ENCODE assay signal across 23 mouse cellular contexts in the genomic region with DNA sequence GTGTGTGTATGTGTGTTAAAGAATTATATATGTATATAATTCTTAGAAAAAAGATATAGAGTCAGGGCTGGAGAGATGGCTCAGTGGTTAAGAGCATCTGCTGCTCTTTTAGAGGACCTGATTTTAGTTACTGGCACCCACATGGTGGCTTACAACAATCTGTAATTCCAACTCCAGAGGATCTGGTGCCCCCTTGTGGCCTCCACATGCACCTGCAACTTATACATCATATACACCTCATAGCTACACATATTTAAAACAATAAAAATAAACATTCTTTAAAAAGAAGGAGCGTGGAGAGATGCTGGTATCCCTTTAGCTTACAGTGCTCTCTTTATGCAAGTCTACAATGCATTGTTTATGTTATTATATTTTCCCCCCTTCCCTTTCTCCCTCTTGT. TPM values are rescaled to one million over a fixed set of nuclear protein-coding genes. Genes with fewer than 3 reads are reported as not detected.
DNase-seq lines count a peak whose midpoint lies in the region; ATAC-seq and TF ChIP-seq lines count a peak whose summit lies in the region.
"Had no signal": no experiment of that assay in that cellular context is flagged by ENCODE, and none has a peak within 500 bp of the region (broad histone marks: within the 10 kb centered on the region; RNA-seq: fewer than 3 reads in every experiment).

No protein-coding gene starts in this region.

- no peak overlapping the region for H3K4me3 ChIP-seq in kidney, postnatal 0 days (replicated peaks; ENCODE audit: low read depth, low read length)
- no peak overlapping the region for H3K4me3 ChIP-seq in kidney, embryonic 14.5 days (ENCODE audit: low read length)
- H3K4me3 ChIP-seq in lung, postnatal 0 days (ENCODE audit: low read depth, low read length) = no peak overlapping the region
- no peak overlapping the region for H3K4me3 ChIP-seq in forebrain, embryonic 14.5 days (ENCODE audit: low read depth, low read length)
- H3K4me3 ChIP-seq: forebrain, embryonic 10.5 days; heart, embryonic 15.5 days; hindbrain, embryonic 15.5 days; limb, embryonic 12.5 days; midbrain, embryonic 10.5 days had no signal

- H3K27ac ChIP-seq in kidney, postnatal 0 days = no peak overlapping the region
- H3K27ac ChIP-seq in kidney, embryonic 14.5 days (ENCODE audit: low read depth, low read length) = no peak overlapping the region
- no peak overlapping the region for H3K27ac ChIP-seq in lung, postnatal 0 days (ENCODE audit: low read length)
- no peak overlapping the region for H3K27ac ChIP-seq in forebrain, embryonic 14.5 days (ENCODE audit: low read depth, low read length)
- H3K27ac ChIP-seq: forebrain, embryonic 10.5 days; heart, embryonic 15.5 days; hindbrain, embryonic 15.5 days; limb, embryonic 12.5 days; macrophage; midbrain, embryonic 10.5 days had no signal

- no peaks in the 10 kb centered on the region for H3K27me3 ChIP-seq in kidney, postnatal 0 days (ENCODE audit: insufficient read depth, low read length)
- H3K27me3 ChIP-seq in kidney, embryonic 14.5 days (ENCODE audit: control insufficient read depth, insufficient read depth, low read length) = no peaks in the 10 kb centered on the region
- H3K27me3 ChIP-seq in lung, postnatal 0 days (replicated peaks; ENCODE audit: insufficient read depth, low read length) = no peaks in the 10 kb centered on the region
- H3K27me3 ChIP-seq in forebrain, embryonic 14.5 days (replicated peaks; ENCODE audit: control insufficient read depth, insufficient read depth, low read length) = no peaks in the 10 kb centered on the region
- H3K27me3 ChIP-seq: heart, embryonic 15.5 days; hindbrain, embryonic 15.5 days; limb, embryonic 12.5 days had no signal

- no peak overlapping the region for H3K4me2 ChIP-seq in kidney, postnatal 0 days (ENCODE audit: low read length)
- H3K4me2 ChIP-seq in kidney, embryonic 14.5 days (replicated peaks; ENCODE audit: low read depth, low read length) = no peak overlapping the region
- H3K4me2 ChIP-seq in lung, postnatal 0 days (replicated peaks; ENCODE audit: low read depth, low read length) = no peak overlapping the region
- H3K4me2 ChIP-seq in forebrain, embryonic 14.5 days (ENCODE audit: low read length) = no peak overlapping the region
- H3K4me2 ChIP-seq: heart, embryonic 15.5 days; hindbrain, embryonic 15.5 days; limb, embryonic 12.5 days had no signal

- peak; percentile 39; the same call in 1 of the 2 replicates for TF ChIP-seq CTCF in kidney, postnatal 0 days (IDR thresholded peaks at IDR 0.05; ENCODE audit: low read depth)
- TF ChIP-seq CTCF in lung, postnatal 0 days (IDR thresholded peaks at IDR 0.05) = peak; percentile 38

- H3K4me1 ChIP-seq in kidney, postnatal 0 days (replicated peaks; ENCODE audit: insufficient read depth, low read length) = no peaks in the 10 kb centered on the region
- H3K4me1 ChIP-seq in kidney, embryonic 14.5 days (ENCODE audit: control insufficient read depth, insufficient read depth, low read length) = no peaks in the 10 kb centered on the region
- no peaks in the 10 kb centered on the region for H3K4me1 ChIP-seq in lung, postnatal 0 days (ENCODE audit: insufficient read depth, low read depth, low read length)
- no peaks in the 10 kb centered on the region for H3K4me1 ChIP-seq in forebrain, embryonic 14.5 days (ENCODE audit: control insufficient read depth, insufficient read depth, low read length)
- H3K4me1 ChIP-seq: heart, embryonic 15.5 days; hindbrain, embryonic 15.5 days had no signal

- H3K9ac ChIP-seq in kidney, postnatal 0 days (ENCODE audit: low read depth, low read length) = no peak overlapping the region
- H3K9ac ChIP-seq in kidney, embryonic 14.5 days (ENCODE audit: low read depth, low read length) = no peak overlapping the region
- no peak overlapping the region for H3K9ac ChIP-seq in lung, postnatal 0 days (replicated peaks; ENCODE audit: low read depth)
- H3K9ac ChIP-seq in forebrain, embryonic 14.5 days (ENCODE audit: low read length) = no peak overlapping the region
- H3K9ac ChIP-seq: heart, embryonic 15.5 days; hindbrain, embryonic 15.5 days; limb, embryonic 12.5 days had no signal

- 97% methylated on average over 1 of the region's 1 CpGs for WGBS in kidney, postnatal 0 days
- 96% methylated on average over 1 of the region's 1 CpGs for WGBS in kidney, embryonic 14.5 days
- WGBS in lung, postnatal 0 days = 79% methylated on average over 1 of the region's 1 CpGs
- 93% methylated on average over 1 of the region's 1 CpGs for WGBS in forebrain, embryonic 14.5 days

- ATAC-seq in kidney, postnatal 0 days (replicated peaks; ENCODE audit: low FRiP score, low read depth) = no peak
- ATAC-seq in kidney, embryonic 14.5 days (ENCODE audit: low FRiP score, low TSS enrichment) = no peak
- no peak for ATAC-seq in lung, postnatal 0 days
- ATAC-seq in forebrain, embryonic 14.5 days = no peak

- no peaks in the 10 kb centered on the region for H3K36me3 ChIP-seq in kidney, postnatal 0 days (ENCODE audit: insufficient read depth, low read length)
- no peaks in the 10 kb centered on the region for H3K36me3 ChIP-seq in kidney, embryonic 14.5 days (ENCODE audit: control insufficient read depth, insufficient read depth, low read length)
- no peaks in the 10 kb centered on the region for H3K36me3 ChIP-seq in lung, postnatal 0 days (ENCODE audit: insufficient read depth, low read length)
- H3K36me3 ChIP-seq in forebrain, embryonic 14.5 days (ENCODE audit: control insufficient read depth, insufficient read depth, low read length) = no peaks in the 10 kb centered on the region
- H3K36me3 ChIP-seq: forebrain, embryonic 10.5 days; heart, embryonic 15.5 days; hindbrain, embryonic 15.5 days; limb, embryonic 12.5 days; midbrain, embryonic 10.5 days had no signal

- no peak for DNase-seq in kidney, postnatal 0 days (ENCODE audit: low spot score)
- no peak for DNase-seq in lung, postnatal 0 days (ENCODE audit: low spot score)
- DNase-seq in lung, postnatal 14 days = no peak
- DNase-seq in R1 (ENCODE audit: low read depth, low spot score) = peak; percentile 62
- no peak for DNase-seq in thymus, postnatal 0 days (ENCODE audit: low spot score)
- DNase-seq in forebrain, embryonic 14.5 days (ENCODE audit: low spot score) = no peak
- DNase-seq: adrenal gland, adult 8-10 months; cerebellum, adult 18-20 months; cerebellum, postnatal 36 days; gastrocnemius, postnatal 10 days; heart, postnatal 4 days; kidney, adult 11 months; kidney, postnatal 25 days; lung, adult 18-20 months; retina, postnatal 1 day; thymus, postnatal 25 days had no signal

- no peak for TF ChIP-seq EP300 in lung, postnatal 0 days (IDR thresholded peaks at IDR 0.05)

- no peaks in the 10 kb centered on the region for H3K9me3 ChIP-seq in kidney, postnatal 0 days (replicated peaks; ENCODE audit: low read length)
- H3K9me3 ChIP-seq in kidney, embryonic 14.5 days (ENCODE audit: control insufficient read depth, low read length) = peaks cover 4% of the 10 kb centered on the region; the same call in 1 of the 2 replicates
- H3K9me3 ChIP-seq in lung, postnatal 0 days (ENCODE audit: low read length) = no peaks in the 10 kb centered on the region
- no peaks in the 10 kb centered on the region for H3K9me3 ChIP-seq in forebrain, embryonic 14.5 days (replicated peaks; ENCODE audit: control insufficient read depth, low read length)
- H3K9me3 ChIP-seq: heart, embryonic 15.5 days; hindbrain, embryonic 15.5 days; limb, embryonic 12.5 days had no signal

RNA-seq across cellular contexts. Expression of gene Hsd17b14, which starts 10.2 kb away (rescaled TPM):
- 20.5 and 21.0 TPM in 2 replicates for polyA plus RNA-seq in kidney, postnatal 0 days (2015; fragmentation: Nextera tagmentation; extraction: Ambion mirVana)
- 12.8 and 13.5 TPM in 2 replicates for polyA plus RNA-seq in kidney, embryonic 14.5 days (2014; fragmentation: Nextera tagmentation; extraction: Ambion mirVana)
- polyA plus RNA-seq in lung, postnatal 0 days (2015; fragmentation: Nextera tagmentation; extraction: Ambion mirVana) = 0.95 and 1.4 TPM in 2 replicates
- polyA plus RNA-seq in thymus, postnatal 0 days (2015; fragmentation: Nextera tagmentation; extraction: Ambion mirVana) = 1.1 and 1.2 TPM in 2 replicates
- 0.17 and 0.22 TPM in 2 replicates for polyA plus RNA-seq in forebrain, embryonic 14.5 days (2014; fragmentation: Nextera tagmentation; extraction: Ambion mirVana)

RNA-seq across cellular contexts. Expression of gene Plekha4, which starts 18.4 kb away (rescaled TPM):
- polyA plus RNA-seq in kidney, postnatal 0 days (2015; fragmentation: Nextera tagmentation; extraction: Ambion mirVana) = 5.1 and 5.8 TPM in 2 replicates
- polyA plus RNA-seq in kidney, embryonic 14.5 days (2014; fragmentation: Nextera tagmentation; extraction: Ambion mirVana) = 4.7 and 5.1 TPM in 2 replicates
- polyA plus RNA-seq in lung, postnatal 0 days (2015; fragmentation: Nextera tagmentation; extraction: Ambion mirVana) = 2.0 and 2.1 TPM in 2 replicates
- 3.3 and 4.6 TPM in 2 replicates for polyA plus RNA-seq in thymus, postnatal 0 days (2015; fragmentation: Nextera tagmentation; extraction: Ambion mirVana)
- polyA plus RNA-seq in forebrain, embryonic 14.5 days (2014; fragmentation: Nextera tagmentation; extraction: Ambion mirVana) = 0.76 and 1.2 TPM in 2 replicates

RNA-seq across cellular contexts. Expression of gene Ppp1r15a, which starts 18.5 kb away (rescaled TPM):
- polyA plus RNA-seq in kidney, postnatal 0 days (2015; fragmentation: Nextera tagmentation; extraction: Ambion mirVana) = 21.4 and 21.9 TPM in 2 replicates
- polyA plus RNA-seq in kidney, embryonic 14.5 days (2014; fragmentation: Nextera tagmentation; extraction: Ambion mirVana) = 13.4 and 15.7 TPM in 2 replicates
- 36.6 and 39.1 TPM in 2 replicates for polyA plus RNA-seq in lung, postnatal 0 days (2015; fragmentation: Nextera tagmentation; extraction: Ambion mirVana)
- polyA plus RNA-seq in thymus, postnatal 0 days (2015; fragmentation: Nextera tagmentation; extraction: Ambion mirVana) = 16.2 and 17.2 TPM in 2 replicates
- polyA plus RNA-seq in forebrain, embryonic 14.5 days (2014; fragmentation: Nextera tagmentation; extraction: Ambion mirVana) = 13.1 and 19.3 TPM in 2 replicates

RNA-seq across cellular contexts. Expression of gene Bcat2, which starts 25.4 kb away (rescaled TPM):
- polyA plus RNA-seq in kidney, postnatal 0 days (2015; fragmentation: Nextera tagmentation; extraction: Ambion mirVana) = 92.7 and 93.0 TPM in 2 replicates
- 61.1 and 73.7 TPM in 2 replicates for polyA plus RNA-seq in kidney, embryonic 14.5 days (2014; fragmentation: Nextera tagmentation; extraction: Ambion mirVana)
- 29.4 and 39.8 TPM in 2 replicates for polyA plus RNA-seq in lung, postnatal 0 days (2015; fragmentation: Nextera tagmentation; extraction: Ambion mirVana)
- polyA plus RNA-seq in thymus, postnatal 0 days (2015; fragmentation: Nextera tagmentation; extraction: Ambion mirVana) = 86.5 and 87.3 TPM in 2 replicates
- 19.6 and 20.1 TPM in 2 replicates for polyA plus RNA-seq in forebrain, embryonic 14.5 days (2014; fragmentation: Nextera tagmentation; extraction: Ambion mirVana)

RNA-seq across cellular contexts. Expression of gene Nucb1, which starts 34.3 kb away (rescaled TPM):
- 246 and 265 TPM in 2 replicates for polyA plus RNA-seq in kidney, postnatal 0 days (2015; fragmentation: Nextera tagmentation; extraction: Ambion mirVana)
- polyA plus RNA-seq in kidney, embryonic 14.5 days (2014; fragmentation: Nextera tagmentation; extraction: Ambion mirVana) = 141 and 190 TPM in 2 replicates
- polyA plus RNA-seq in lung, postnatal 0 days (2015; fragmentation: Nextera tagmentation; extraction: Ambion mirVana) = 203 and 213 TPM in 2 replicates
- 110 and 111 TPM in 2 replicates for polyA plus RNA-seq in thymus, postnatal 0 days (2015; fragmentation: Nextera tagmentation; extraction: Ambion mirVana)
- polyA plus RNA-seq in forebrain, embryonic 14.5 days (2014; fragmentation: Nextera tagmentation; extraction: Ambion mirVana) = 69.0 and 96.5 TPM in 2 replicates
